Mouse (Mus musculus): ENCODE results near the gene 4933412E24Rik. TPM values are rescaled to one million over a fixed set of nuclear protein-coding genes. Genes with fewer than 3 reads are reported as not detected.

4933412E24Rik gene
- polyA plus RNA-seq (2012): not detected in 2 replicates

DNA sequence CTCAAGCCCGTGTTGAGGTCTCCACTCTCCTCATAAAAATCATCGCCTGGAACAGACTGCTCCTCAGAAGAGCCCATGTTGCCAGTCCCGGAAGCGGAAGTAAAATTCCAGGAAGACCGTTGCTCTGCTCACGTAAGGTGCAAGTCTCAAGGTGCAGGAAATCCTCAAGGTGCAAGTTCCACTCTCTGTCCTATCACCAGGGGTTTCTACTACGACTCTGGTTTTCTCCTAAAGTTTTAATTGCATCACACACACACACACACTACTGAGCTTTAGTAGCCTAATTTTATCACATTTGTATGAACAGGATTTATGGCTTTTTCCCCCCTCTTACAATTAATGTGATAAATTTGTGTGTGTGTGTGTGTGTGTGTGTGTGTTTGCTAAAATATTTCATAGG lies at the start of gene 4933412E24Rik:
Gene 4933412E24Rik (minus strand): TSS at position 101 of the 400 bp plus-strand sequence.
- no peak for TF ChIP-seq GATA1 (IDR thresholded peaks at IDR 0.05; ENCODE audit: low read length)

DNA sequence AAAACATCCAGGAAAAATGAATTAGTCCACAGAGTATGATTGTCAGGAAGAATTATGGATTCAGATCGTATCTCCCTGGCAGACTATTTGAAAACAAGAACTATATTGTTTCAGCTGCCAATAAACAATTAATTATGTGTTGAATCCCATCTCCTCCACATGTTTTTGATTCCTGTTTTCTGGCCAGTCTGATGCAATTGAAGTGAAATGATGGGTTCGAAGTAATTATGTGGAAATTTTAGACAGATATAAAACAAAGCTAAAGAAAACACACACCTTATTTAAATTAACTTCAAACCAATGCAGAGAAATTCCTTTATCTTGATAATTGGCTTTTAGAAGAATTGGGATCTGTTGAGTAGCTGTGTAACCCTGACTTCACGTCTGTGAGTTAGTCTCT lies 14.3 kb upstream of the 4933412E24Rik start:
- no peak for TF ChIP-seq GATA1 (IDR thresholded peaks at IDR 0.05; ENCODE audit: low read length)

DNA sequence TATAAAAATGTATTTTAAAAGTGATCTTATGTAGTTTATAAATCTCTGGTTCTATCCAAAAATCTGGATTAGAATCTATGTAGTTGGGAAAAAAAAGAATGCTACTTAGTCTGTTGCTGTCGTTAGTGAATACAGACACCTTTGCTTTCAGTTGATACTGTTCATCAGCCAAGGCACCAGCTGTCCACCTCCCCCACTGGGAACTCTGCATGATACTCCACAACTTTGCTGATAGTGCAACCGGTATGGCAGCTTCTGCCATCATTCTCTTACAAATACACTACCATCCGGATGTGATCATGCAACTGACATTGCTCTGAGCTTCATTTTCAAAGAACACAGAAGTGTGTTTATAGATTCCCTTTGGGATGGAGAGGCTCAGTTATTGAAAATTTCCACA lies 4.8 kb upstream of the 4933412E24Rik start:
- no peak for TF ChIP-seq GATA1 (IDR thresholded peaks at IDR 0.05; ENCODE audit: low read length)

DNA sequence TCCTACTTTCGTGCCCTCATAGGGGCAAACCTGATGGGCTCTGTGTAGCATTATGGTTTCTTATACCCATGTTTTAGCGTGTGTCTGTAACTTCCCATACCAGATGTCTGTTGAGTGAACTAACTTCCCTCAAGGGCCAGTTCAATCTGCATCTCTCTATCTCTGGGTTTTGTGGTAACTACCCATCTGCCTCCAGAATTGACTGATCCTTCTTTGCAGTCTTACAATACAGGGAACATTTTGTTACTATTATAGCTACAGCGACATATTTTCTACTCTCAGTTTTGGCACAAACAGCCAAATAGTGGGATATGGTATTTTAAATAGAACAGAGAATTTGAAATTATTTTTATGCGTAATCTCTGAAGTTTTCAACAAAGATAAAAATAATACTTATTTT lies 6.2 kb downstream of the 4933412E24Rik start:
- TF ChIP-seq GATA1 (IDR thresholded peaks at IDR 0.05; ENCODE audit: low read length): no peak

DNA sequence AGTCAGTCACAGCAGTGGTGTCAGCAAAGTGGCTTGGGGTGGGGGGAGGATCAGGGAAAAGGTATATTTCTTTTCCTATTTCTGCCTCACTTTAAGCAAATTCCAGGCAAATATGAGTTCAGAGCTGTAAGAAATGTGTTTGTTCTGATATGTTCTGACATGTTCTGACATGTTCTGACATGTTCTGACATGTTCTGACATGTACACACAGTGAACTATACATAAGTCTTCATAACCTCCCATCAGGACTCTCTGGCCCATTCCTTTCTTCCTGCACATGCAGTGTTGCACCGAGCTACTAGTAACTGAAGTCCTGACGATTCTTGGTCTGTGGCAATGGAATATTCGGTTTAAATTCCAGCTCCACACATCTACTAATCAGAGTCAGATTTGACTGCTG lies 6.8 kb downstream of the 4933412E24Rik start:
- TF ChIP-seq GATA1 (IDR thresholded peaks at IDR 0.05; ENCODE audit: low read length): no peak

DNA sequence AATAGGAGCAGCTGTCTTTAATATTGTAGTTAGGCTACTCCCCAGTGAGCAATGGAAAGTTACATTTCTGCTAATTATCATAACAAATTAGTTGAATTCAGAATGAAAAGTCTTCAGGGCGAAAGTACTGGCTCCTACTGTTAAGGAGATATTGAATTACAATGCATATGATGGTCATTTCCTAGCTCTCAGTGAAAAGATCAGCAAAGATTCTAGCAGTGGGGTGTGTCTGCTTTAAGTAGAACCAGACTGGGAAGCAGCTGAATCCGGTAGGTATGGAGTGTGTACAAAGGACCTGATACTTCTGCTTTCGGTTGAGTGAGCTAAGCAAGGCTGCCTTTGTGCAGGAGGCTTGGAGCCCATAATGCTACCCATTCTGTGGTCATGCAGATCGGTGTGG lies 32.6 kb downstream of the 4933412E24Rik start:
- TF ChIP-seq GATA1 (IDR thresholded peaks at IDR 0.05; ENCODE audit: low read length): no peak

DNA sequence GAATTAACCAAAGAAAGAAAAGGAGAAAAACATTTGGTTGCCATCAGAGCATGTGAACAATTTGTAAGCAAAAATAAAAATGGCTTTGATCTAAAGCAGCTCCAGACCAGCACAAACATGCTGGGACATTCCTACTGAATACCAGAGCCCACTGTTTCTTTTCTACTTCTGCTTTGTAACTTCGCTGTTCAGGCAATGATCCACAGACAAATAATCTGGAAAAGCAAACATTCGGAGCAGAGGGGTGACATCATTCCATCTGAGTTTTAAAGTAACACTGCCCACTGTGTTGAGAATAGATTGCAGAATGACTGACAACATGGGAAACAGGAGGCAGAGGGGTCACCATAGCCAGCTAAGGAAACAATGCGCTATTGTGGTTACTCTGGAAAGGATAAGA lies 41.1 kb downstream of the 4933412E24Rik start:
- no peak for TF ChIP-seq GATA1 (IDR thresholded peaks at IDR 0.05; ENCODE audit: low read length)

DNA sequence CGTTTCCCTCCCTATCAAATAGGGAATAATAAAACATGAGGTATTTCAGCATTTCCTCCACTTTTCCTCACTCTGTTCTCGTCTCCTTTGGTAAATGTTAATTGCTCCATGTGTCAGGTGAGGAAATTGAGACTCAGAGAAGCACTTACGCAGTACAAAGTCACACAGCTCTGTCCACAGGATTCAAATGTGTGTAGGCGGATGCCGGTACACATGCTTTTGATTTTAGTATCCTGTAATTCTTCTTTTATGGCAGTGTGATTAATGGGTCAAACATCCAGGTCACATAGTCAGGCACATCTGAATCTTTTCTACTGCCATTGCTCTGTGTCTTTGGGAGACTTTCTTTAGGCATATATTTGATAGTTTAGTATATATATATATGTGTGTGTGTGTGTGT lies 41.8 kb downstream of the 4933412E24Rik start:
- no peak for TF ChIP-seq GATA1 (IDR thresholded peaks at IDR 0.05; ENCODE audit: low read length)

DNA sequence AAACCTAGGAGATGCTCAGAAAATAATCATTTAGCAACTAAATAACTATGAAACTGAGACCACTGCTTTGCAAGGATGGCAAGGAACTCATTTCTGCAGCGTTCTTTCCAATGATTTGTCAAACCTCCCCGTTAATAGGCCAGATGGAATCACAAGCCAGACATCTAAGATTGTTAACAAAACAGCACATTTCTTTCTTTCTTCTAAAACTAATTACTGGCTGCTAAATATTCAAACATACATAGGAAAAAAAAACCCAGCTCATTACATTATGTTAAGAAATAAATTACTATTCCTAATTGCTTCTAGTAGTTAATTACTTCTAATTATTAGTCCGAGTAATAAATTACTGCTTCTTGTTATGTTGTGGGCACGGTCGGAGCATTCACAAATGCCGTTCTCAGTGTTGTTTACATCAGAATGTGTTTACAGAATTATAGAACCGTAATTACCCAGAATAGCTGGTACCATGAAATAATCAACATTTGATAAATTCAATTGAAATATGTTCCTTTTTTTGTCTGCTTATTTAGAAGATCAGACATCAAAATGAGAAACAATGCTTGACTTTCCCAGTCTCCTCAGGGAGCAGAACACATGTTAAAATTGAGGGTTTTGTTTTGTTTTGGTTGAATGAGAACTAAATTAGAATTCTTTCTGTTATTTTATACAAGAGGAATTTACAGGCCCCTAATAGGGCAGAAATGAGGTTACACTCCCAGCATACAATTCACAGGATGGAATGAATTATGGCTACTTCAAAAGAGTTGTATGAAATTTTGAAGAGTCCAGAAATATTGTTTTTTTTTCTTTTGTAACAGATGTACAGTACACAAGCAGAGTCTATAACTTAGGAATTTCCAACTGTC lies 42.5 kb downstream of the 4933412E24Rik start:
- TF ChIP-seq GATA1 (IDR thresholded peaks at IDR 0.05; ENCODE audit: low read length): no peak
